Mouse (Mus musculus): Measurements from ENCODE around the gene Ralgapa2. TPM values are rescaled to one million over a fixed set of nuclear protein-coding genes. Genes with fewer than 3 reads are reported as not detected.

Ralgapa2 gene
- total RNA-seq, 2 experiments from 2014 or later: 21.7 to 22.7 TPM

DNA sequence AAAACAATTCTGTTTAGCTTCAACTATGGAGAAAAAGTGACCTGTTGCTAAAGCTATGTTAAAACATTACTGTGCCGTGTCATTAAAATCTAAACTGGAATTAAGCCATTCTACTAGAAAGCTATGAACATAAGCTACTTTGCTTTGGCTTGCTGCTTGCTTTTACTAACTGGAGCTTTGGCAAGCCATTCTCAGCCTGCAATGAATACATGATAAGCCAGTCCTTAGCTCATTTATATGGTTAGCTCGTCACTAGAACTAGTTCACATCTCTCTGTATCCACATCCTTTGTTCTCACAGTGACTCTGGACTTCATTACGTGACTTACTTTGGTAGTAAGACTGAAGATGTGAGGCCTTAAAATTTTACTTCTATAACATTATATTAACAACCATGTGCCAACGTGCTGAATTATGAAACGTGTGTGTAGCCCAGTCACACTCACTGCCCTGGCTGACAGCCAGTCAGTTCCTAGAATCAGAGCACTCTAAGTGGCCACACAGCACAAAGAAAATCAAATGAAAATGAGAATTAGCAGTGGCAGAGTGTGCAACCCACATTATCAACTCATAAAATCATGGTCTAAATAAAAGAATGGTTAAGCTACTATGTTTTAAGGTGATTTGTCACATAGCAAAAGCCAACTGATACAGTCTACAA lies 89.0 kb downstream of the Ralgapa2 start:
- no peak overlapping the region for H3K4me3 ChIP-seq
- intact Hi-C loops (cut with DNase I): no loop called here
- no peak overlapping the region for H3K27ac ChIP-seq
- no peak for DNase-seq (ENCODE audit: extremely low spot score in 1 of 2, low spot score in 2 of 2)
- TF ChIP-seq CTCF (IDR thresholded peaks at IDR 0.05): no peak

DNA sequence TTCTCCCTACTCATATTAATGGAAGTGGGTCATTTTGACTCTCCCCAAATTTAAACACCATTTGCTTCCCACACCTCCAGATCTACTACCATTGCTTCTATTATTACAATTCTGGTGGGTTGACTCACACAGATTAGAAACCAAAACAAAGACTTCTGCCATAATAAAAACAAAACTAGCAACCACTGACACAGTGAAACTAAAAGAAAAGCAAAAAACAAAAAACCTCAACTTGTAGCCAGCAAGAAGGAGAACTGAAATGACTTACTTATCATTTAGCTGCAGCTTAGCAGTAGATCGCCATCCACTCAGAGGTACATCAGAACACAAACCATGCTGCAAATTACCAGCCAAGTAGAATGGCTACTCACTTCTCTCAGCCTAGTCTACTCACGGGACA lies 95.9 kb downstream of the Ralgapa2 start:
- no peak for TF ChIP-seq CTCF (IDR thresholded peaks at IDR 0.05)
- no peak overlapping the region for H3K4me3 ChIP-seq
- H3K27ac ChIP-seq: no peak overlapping the region
- no peak for DNase-seq (ENCODE audit: extremely low spot score in 1 of 2, low spot score in 2 of 2)
- intact Hi-C loops (cut with DNase I): loop anchor here (10.0 kb wide), 1 partner anchor 711 kb away; no protein-coding TSS in a partner anchor

DNA sequence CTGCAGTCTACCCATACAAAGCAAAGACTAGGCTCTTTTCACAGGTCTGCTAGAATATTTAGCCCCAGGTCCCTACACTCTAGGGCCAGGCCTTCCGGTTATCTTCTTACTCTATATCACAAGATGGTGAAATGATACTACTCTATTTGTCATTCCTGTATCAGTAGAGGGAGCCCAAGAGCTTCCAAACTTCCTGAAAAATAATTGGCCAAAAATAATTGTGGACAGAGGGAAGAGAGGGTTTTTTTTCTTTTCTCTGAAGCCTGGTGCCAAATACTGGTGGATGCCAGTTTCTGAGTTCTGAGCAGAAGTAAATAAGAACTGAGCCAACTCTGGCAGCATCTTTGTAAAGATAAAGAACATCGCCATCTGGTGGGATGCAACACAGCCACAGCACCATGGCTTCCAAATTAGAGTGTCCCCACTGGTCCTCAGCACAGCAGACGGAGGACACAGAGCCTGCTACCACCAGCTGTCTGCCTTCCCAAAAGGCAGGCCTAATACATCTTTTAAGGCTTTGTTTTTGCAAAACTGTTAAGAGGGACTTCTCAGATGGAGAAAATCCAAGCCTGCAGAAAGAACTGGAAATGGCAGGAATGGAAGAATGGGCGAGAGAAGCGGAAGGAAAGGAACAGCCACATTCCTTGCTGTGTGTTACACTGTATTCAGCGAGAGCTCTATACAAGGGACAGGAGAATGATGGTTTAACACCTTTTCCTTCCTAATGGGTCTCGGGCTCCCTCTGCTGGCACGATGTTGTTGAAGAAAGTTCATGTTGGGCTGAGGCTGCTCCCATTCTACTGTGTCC lies 97.5 kb downstream of the Ralgapa2 start:
- intact Hi-C loops (cut with DNase I): loop anchor here (1.0 to 10.0 kb wide), 3 partner anchors 200 to 710 kb away; no protein-coding TSS in a partner anchor
- H3K27ac ChIP-seq: 0 out of 2 replicates have a peak overlapping the region, but pooled peaks have one; percentile 7
- DNase-seq (ENCODE audit: extremely low spot score in 1 of 2, low spot score in 2 of 2): peak; percentile 77 to 83
- peak; percentile 63 for TF ChIP-seq CTCF (IDR thresholded peaks at IDR 0.05)
- H3K4me3 ChIP-seq: no peak overlapping the region

- Histone ChIP-seq H3K4me3 (no peak overlapping the region), H3K27ac (no peak overlapping the region)
- no peak for DNase-seq (ENCODE audit: extremely low spot score in 1 of 2, low spot score in 2 of 2)
- no peak for TF ChIP-seq CTCF (IDR thresholded peaks at IDR 0.05)
- intact Hi-C loops (cut with DNase I): loop anchor here (10.0 kb wide), 1 partner anchor 708 kb away; no protein-coding TSS in a partner anchor
These were observed 99.4 kb downstream of the Ralgapa2 start for GRCm38 (mm10) chr2:146412733-146413132.

GRCm38 (mm10) chr2:146411904-146412303 lies 100.2 kb downstream of the Ralgapa2 start:
- H3K27ac ChIP-seq: no peak overlapping the region
- no peak for TF ChIP-seq CTCF (IDR thresholded peaks at IDR 0.05)
- intact Hi-C loops (cut with DNase I): loop anchor here (10.0 kb wide), 1 partner anchor 707 kb away; no protein-coding TSS in a partner anchor
- H3K4me3 ChIP-seq: no peak overlapping the region
- no peak for DNase-seq (ENCODE audit: extremely low spot score in 1 of 2, low spot score in 2 of 2)

DNA sequence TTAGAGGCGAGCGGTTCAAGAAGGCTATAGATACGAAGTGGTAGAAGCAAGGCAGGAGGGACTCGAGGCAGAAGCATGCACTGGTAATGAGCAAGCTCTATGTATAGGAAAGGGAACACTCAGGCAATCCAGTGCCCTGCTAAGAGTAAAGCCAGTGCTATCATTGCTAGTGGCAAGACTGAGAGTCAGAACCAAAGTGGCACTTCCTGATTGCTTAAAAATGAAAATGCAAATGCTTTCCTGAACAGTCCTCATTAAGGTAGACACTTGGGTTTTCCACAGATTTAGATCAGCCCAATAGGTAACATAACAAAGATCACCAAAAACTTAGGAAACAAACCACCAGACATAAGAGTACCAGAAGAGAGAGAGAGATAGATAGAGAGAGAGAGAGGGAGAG lies 105.1 kb downstream of the Ralgapa2 start:
- intact Hi-C loops (cut with DNase I): no loop called here
- no peak for DNase-seq (ENCODE audit: extremely low spot score in 1 of 2, low spot score in 2 of 2)
- H3K27ac ChIP-seq: no peak overlapping the region
- TF ChIP-seq CTCF (IDR thresholded peaks at IDR 0.05): no peak
- H3K4me3 ChIP-seq: no peak overlapping the region

DNA sequence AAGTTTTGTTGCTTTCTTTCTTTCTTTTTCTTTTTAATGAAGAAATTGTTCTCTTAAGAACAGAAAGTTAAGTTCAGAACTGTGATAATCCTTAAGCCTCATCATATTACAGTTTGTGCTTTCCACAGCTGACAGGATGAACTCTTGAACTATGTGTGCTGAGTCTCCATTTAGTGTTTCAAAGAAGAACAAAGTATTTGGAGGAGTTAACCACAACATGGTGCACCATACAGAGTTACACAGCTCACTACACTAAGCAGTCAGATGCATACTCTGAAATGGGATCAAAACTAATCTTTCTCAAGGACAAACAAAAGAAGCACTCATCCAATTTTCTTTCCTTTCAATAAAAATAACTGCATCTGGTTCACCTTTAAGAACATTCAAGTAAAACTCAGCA lies 110.6 kb downstream of the Ralgapa2 start:
- no peak for TF ChIP-seq CTCF (IDR thresholded peaks at IDR 0.05)
- intact Hi-C loops (cut with DNase I): no loop called here
- no peak for DNase-seq (ENCODE audit: extremely low spot score in 1 of 2, low spot score in 2 of 2)

DNA sequence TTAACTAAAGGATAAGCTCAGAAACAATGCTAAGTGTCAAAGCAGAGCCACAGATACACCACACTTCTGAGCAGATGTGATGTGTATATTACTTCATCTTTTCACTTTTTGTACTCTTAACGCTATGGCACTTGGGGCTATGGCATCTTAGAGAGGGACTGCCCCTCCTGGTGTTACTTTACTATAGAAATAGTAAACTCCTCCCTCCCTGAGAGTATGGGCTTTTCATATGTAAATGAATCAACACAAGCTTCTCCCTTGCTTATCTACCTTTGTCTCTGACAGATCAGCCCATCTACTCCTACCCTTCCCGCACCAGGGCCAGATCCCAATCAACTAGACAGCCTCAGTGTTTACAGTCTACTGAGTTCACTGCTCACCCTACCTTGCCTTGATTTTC lies 111.4 kb downstream of the Ralgapa2 start:
- intact Hi-C loops (cut with DNase I): no loop called here
- TF ChIP-seq CTCF (IDR thresholded peaks at IDR 0.05): no peak
- no peak overlapping the region for H3K4me3 ChIP-seq
- H3K27ac ChIP-seq: no peak overlapping the region
- no peak for DNase-seq (ENCODE audit: extremely low spot score in 1 of 2, low spot score in 2 of 2)

More for the DNA sequence above, 110.6 kb downstream of the Ralgapa2 start:
- H3K4me3 ChIP-seq: no peak overlapping the region
- no peak overlapping the region for H3K27ac ChIP-seq

GRCm38 (mm10) chr2:146398211-146398865 lies 113.8 kb downstream of the Ralgapa2 start:
- no peak for TF ChIP-seq CTCF (IDR thresholded peaks at IDR 0.05)
- no peak overlapping the region for H3K4me3 ChIP-seq
- DNase-seq (ENCODE audit: extremely low spot score in 1 of 2, low spot score in 2 of 2): no peak
- no peak overlapping the region for H3K27ac ChIP-seq
- intact Hi-C loops (cut with DNase I): no loop called here

DNA sequence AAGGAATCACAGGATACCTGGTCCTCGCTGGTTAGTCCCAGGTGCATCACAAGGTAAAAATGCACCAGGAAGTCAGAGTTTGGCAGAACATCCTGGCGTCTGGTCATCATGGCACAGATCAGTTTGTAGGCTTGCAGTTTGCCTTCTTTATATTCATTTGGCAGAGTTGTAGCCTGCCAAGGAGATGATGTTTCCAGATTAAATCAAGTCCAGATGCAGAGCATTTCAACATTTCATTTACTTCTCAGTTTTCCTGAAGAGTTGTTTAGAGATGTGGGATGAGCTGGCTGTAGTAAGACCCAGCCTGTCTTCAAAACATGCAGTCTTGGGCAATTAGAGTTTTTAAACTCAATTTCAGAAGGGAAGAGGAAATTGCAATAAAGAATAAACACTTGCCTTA lies 124.9 kb downstream of the Ralgapa2 start:
- DNase-seq (ENCODE audit: extremely low spot score in 1 of 2, low spot score in 2 of 2): no peak
- intact Hi-C loops (cut with DNase I): loop anchor here (10.0 kb wide), 1 partner anchor 172 kb away; no protein-coding TSS in a partner anchor
- TF ChIP-seq CTCF (IDR thresholded peaks at IDR 0.05): no peak
- H3K4me3 ChIP-seq: no peak overlapping the region
- no peak overlapping the region for H3K27ac ChIP-seq

GRCm38 (mm10) chr2:146384582-146384981 lies 127.6 kb downstream of the Ralgapa2 start:
- no peak overlapping the region for H3K4me3 ChIP-seq
- no peak overlapping the region for H3K27ac ChIP-seq
- TF ChIP-seq CTCF (IDR thresholded peaks at IDR 0.05): peak; percentile 58
- no peak for DNase-seq (ENCODE audit: extremely low spot score in 1 of 2, low spot score in 2 of 2)
- intact Hi-C loops (cut with DNase I): loop anchor here (2.0 to 10.0 kb wide), 2 partner anchors 170 to 428 kb away; no protein-coding TSS in a partner anchor

DNA sequence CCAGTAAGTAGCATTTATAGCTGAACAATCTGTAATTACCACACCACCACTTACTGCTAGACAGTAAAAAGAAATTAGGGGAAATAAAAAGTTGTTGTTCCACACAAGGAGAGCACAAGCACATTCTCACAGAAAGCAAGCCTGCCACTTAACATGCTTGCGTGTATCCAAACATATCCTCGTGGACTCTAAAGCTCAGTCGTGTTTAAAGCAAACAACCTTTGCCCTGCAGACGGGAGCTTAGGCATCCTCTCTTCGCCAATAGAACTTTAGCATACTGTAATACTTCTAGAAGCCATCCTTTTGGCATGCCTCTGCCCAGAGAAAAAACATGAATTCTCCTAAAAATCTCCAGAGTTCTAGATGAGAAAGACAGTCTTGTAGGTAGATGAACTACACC lies 135.9 kb downstream of the Ralgapa2 start:
- TF ChIP-seq CTCF (IDR thresholded peaks at IDR 0.05): no peak
- H3K27ac ChIP-seq: no peak overlapping the region
- intact Hi-C loops (cut with DNase I): no loop called here
- no peak overlapping the region for H3K4me3 ChIP-seq
- no peak for DNase-seq (ENCODE audit: extremely low spot score in 1 of 2, low spot score in 2 of 2)
